Mouse (Mus musculus): ENCODE data around the gene Sncb.
A peak's percentile ranks its signal among the peaks of the same experiment; 100 is the strongest.

GRCm38 (mm10) chr13:54758045-54758755, 8.2 kb downstream of the Sncb start:
- TF ChIP-seq CTCF (IDR thresholded peaks at IDR 0.05; ENCODE audit: low read depth) (peak; percentile 75), EP300 (IDR thresholded peaks at IDR 0.05; ENCODE audit: low read depth) (no peak)
